Mouse (Mus musculus) CD4-positive, CD25-positive, alpha-beta regulatory T cell, adult 2 months (primary cell): ENCODE results near the gene Gck.

Source experiments
- DNase-seq: peaks from one replicate; pipeline ENCODE4 v3.0.0-alpha.2; 2012; ENCODE audit warnings: low read depth, low spot score

Gene Gck

GRCm38 (mm10) chr11:5877421-5877820, 72.5 kb downstream of the Gck start:
- no peak for DNase-seq

- DNase-seq: no peak
Observed at GRCm38 (mm10) chr11:5873192-5873591, 76.7 kb downstream of the Gck start.

- DNase-seq: no peak
Observed at GRCm38 (mm10) chr11:5872707-5873106, 77.2 kb downstream of the Gck start.

GRCm38 (mm10) chr11:5870069-5870468, 79.8 kb downstream of the Gck start:
- no peak for DNase-seq

- DNase-seq: no peak
Observed at GRCm38 (mm10) chr11:5869331-5869730, 80.5 kb downstream of the Gck start.

- no peak for DNase-seq
Observed at GRCm38 (mm10) chr11:5868324-5868723, 81.6 kb downstream of the Gck start.

- no peak for DNase-seq
Observed at GRCm38 (mm10) chr11:5867196-5867595, 82.7 kb downstream of the Gck start.

GRCm38 (mm10) chr11:5862394-5863105, 87.3 kb downstream of the Gck start:
- no peak for DNase-seq

GRCm38 (mm10) chr11:5861678-5862393, 88.0 kb downstream of the Gck start, which contains the start of gene Aebp1:
Aebp1 (plus strand) TSS chr11:5861947.
- DNase-seq: peak; percentile 45

GRCm38 (mm10) chr11:5860639-5861038, 89.2 kb downstream of the Gck start:
- no peak for DNase-seq

GRCm38 (mm10) chr11:5859883-5860550, 89.9 kb downstream of the Gck start:
- DNase-seq: no peak

- DNase-seq: peak; percentile 48
Observed at GRCm38 (mm10) chr11:5858723-5859122, 91.2 kb downstream of the Gck start.

- no peak for DNase-seq
Observed at GRCm38 (mm10) chr11:5856479-5857130, 93.3 kb downstream of the Gck start.

- DNase-seq: no peak
Observed at GRCm38 (mm10) chr11:5855902-5856301, 94.0 kb downstream of the Gck start.

GRCm38 (mm10) chr11:5855481-5855880, 94.4 kb downstream of the Gck start:
- DNase-seq: no peak

GRCm38 (mm10) chr11:5852314-5852713, 97.6 kb downstream of the Gck start:
- DNase-seq: no peak

GRCm38 (mm10) chr11:5851021-5851736, 98.7 kb downstream of the Gck start:
- no peak for DNase-seq
